Mouse (Mus musculus): ENCODE measurements around the gene Gm6370. TPM values are rescaled to one million over a fixed set of nuclear protein-coding genes. Genes with fewer than 3 reads are reported as not detected.
"Not testable (repeated sequence)": the region's sequence is repeated elsewhere in the genome, so short reads cannot be mapped to it uniquely, and the experiment has no call there.

The Gm6370 gene
- polyA plus RNA-seq, 1 experiment from 2014 or later = not detected

- WGBS = 16% methylated on average over 3 of the region's 4 CpGs
- H3K4me2 ChIP-seq (replicated peaks); ATAC-seq; H3K9ac ChIP-seq (replicated peaks); H3K4me1 ChIP-seq (replicated peaks); H3K27ac ChIP-seq; H3K36me3 ChIP-seq; H3K27me3 ChIP-seq; H3K4me3 ChIP-seq (replicated peaks); H3K9me3 ChIP-seq: not testable (repeated sequence)
Observed at GRCm38 (mm10) chr5:146488959-146489358, 2.2 kb upstream of the Gm6370 start.

DNA sequence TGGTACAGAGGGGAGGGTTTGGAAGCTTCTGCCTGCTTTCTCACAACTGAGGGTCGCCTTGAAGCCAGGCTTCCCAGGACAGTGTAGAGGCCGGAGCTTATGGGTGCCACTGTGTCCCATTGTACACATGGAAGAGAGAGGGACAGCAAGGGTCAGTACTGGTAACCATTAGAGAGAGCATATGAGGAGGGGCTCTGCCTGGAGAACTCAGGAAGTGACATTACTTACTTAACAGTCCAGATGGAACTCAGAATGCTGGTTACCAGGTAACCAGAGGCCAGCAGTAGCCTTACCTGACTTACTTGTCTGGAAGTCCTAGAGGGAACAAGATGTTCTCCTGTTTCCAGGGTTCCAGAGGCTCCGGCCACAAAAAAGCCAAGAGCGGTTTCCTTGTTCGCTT is 10.9 kb downstream of the Gm6370 start, which contains the start of gene 4930449I24Rik:
Gene 4930449I24Rik, plus strand, starts transcription at position 301 of the 400 bp plus-strand sequence.
- not testable (repeated sequence) for H3K4me3 ChIP-seq (replicated peaks); H3K27me3 ChIP-seq; ATAC-seq; H3K27ac ChIP-seq; H3K4me1 ChIP-seq (replicated peaks); H3K9ac ChIP-seq (replicated peaks); H3K4me2 ChIP-seq (replicated peaks); H3K9me3 ChIP-seq; H3K36me3 ChIP-seq
- no CpG with 5 or more reads among the region's 5 CpGs for WGBS

DNA sequence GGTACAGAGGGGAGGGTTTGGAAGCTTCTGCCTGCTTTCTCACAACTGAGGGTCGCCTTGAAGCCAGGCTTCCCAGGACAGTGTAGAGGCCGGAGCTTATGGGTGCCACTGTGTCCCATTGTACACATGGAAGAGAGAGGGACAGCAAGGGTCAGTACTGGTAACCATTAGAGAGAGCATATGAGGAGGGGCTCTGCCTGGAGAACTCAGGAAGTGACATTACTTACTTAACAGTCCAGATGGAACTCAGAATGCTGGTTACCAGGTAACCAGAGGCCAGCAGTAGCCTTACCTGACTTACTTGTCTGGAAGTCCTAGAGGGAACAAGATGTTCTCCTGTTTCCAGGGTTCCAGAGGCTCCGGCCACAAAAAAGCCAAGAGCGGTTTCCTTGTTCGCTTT is 22.7 kb downstream of the Gm6370 start, which contains the start of gene Gm3402:
Gene Gm3402, plus strand, starts transcription at position 301 of the 400 bp plus-strand sequence.
- not testable (repeated sequence) for ATAC-seq; H3K27me3 ChIP-seq; H3K27ac ChIP-seq; H3K4me3 ChIP-seq (replicated peaks); H3K9ac ChIP-seq (replicated peaks); H3K4me2 ChIP-seq (replicated peaks); H3K4me1 ChIP-seq (replicated peaks); H3K36me3 ChIP-seq; H3K9me3 ChIP-seq
- whole genome bisulfite sequencing = no CpG with 5 or more reads among the region's 5 CpGs

DNA sequence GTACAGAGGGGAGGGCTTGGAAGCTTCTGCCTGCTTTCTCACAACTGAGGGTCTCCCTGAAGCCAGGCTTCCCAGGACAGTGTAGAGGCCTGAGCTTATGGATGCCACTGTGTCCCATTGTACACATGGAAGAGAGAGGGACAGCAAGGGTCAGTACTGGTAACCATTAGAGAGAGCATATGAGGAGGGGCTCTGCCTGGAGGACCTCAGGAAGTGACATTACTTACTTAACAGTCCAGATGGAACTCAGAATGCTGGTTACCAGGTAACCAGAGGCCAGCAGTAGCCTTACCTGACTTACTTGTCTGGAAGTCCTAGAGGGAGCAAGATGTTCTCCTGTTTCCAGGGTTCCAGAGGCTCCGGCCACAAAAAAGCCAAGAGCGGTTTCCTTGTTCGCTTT is 34.3 kb downstream of the Gm6370 start, which contains the start of gene Gm3404:
Gene Gm3404, plus strand, starts transcription at position 301 of the 400 bp plus-strand sequence.
- not testable (repeated sequence) for H3K4me3 ChIP-seq (replicated peaks); H3K4me1 ChIP-seq (replicated peaks); H3K27me3 ChIP-seq; H3K9me3 ChIP-seq; H3K4me2 ChIP-seq (replicated peaks); H3K36me3 ChIP-seq; ATAC-seq; H3K27ac ChIP-seq; H3K9ac ChIP-seq (replicated peaks)
- 84% methylated on average over 3 of the region's 3 CpGs for WGBS

GRCm38 (mm10) chr5:146537347-146537746 is 46.2 kb downstream of the Gm6370 start, which contains the start of gene Gm3409:
Gene Gm3409 (plus strand): TSS chr5:146537647.
- 90% methylated on average over 3 of the region's 3 CpGs for WGBS
- not testable (repeated sequence) for H3K4me3 ChIP-seq (replicated peaks); H3K9me3 ChIP-seq; H3K36me3 ChIP-seq; H3K4me2 ChIP-seq (replicated peaks); ATAC-seq; H3K27me3 ChIP-seq; H3K27ac ChIP-seq; H3K9ac ChIP-seq (replicated peaks); H3K4me1 ChIP-seq (replicated peaks)

Other genes with a start within 250 kb of the Gm6370 start
- gene Wasf3, start 106.4 kb upstream of the Gm6370 start, polyA plus RNA-seq (2015; fragmentation: Nextera tagmentation; extraction: Ambion mirVana) = 11.5 and 12.1 TPM in 2 replicates
- not detected in 2 replicates for gene Gm6408, start 9.4 kb upstream of the Gm6370 start, polyA plus RNA-seq (2015; fragmentation: Nextera tagmentation; extraction: Ambion mirVana)
- not detected in 2 replicates for gene 4930449I24Rik, start 11.0 kb downstream of the Gm6370 start, polyA plus RNA-seq (2015; fragmentation: Nextera tagmentation; extraction: Ambion mirVana)
- gene Gm3402, start 22.8 kb downstream of the Gm6370 start, polyA plus RNA-seq (2015; fragmentation: Nextera tagmentation; extraction: Ambion mirVana) = not detected in 2 replicates
- gene Gm3404, start 34.4 kb downstream of the Gm6370 start, polyA plus RNA-seq (2015; fragmentation: Nextera tagmentation; extraction: Ambion mirVana) = not detected in 2 replicates
- gene Gm3409, start 46.3 kb downstream of the Gm6370 start, polyA plus RNA-seq (2015; fragmentation: Nextera tagmentation; extraction: Ambion mirVana) = not detected in 2 replicates
- gene Gm3415, start 64.8 kb downstream of the Gm6370 start, polyA plus RNA-seq (2015; fragmentation: Nextera tagmentation; extraction: Ambion mirVana) = not detected in 2 replicates
- 6.7 and 6.8 TPM in 2 replicates for gene Gpr12, start 93.9 kb downstream of the Gm6370 start, polyA plus RNA-seq (2015; fragmentation: Nextera tagmentation; extraction: Ambion mirVana)